Mouse (Mus musculus) bone marrow macrophage, adult 2 months (primary cell): ENCODE measurements around the gene Slc22a23.

Experiments used
- CTCF ChIP-seq: IDR thresholded peaks from 2 replicates; pipeline ENCODE4 v1.5.1; 2012; ENCODE audit warnings: low read depth, mild to moderate bottlenecking, low read length, moderate library complexity
- POLR2A ChIP-seq: IDR thresholded peaks from 2 replicates; pipeline ENCODE4 v1.6.1; 2012; ENCODE audit warnings: mild to moderate bottlenecking, low read depth, low read length, borderline replicate concordance

DNA sequence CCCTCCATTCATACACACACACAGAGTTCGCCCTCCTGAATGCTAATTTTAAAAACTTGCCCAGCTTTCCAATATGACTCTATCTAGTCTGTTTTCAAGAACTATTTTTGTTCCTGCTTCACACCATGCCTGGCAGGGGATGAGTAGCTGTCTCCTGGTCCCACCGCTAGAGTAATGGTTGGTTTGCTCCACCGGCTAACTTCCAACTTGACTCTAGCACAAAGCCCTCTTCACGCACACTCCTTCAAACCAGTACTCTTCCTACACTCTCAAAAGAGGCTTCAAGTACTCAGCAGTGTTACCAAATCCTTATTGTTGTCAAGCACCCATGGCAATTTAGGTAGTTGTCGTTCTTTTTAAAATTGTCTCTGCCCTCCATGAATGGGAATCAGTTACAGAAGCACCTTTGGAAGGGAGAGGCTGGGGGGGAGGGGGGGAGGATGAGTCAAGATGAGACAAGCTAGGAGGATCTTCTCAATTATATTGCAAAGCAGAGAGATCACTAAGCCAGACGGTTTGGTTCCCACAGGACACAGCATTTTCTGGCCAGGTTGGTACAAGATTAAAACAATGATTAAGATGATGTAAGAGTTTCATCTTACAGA is 2.6 kb downstream of the Slc22a23 start:
- no peak for TF ChIP-seq CTCF
- no peak for TF ChIP-seq POLR2A
